Mouse (Mus musculus): ENCODE data around the gene Os9.
A peak's percentile ranks its signal among the peaks of the same experiment; 100 is the strongest.

The Os9 gene

DNA sequence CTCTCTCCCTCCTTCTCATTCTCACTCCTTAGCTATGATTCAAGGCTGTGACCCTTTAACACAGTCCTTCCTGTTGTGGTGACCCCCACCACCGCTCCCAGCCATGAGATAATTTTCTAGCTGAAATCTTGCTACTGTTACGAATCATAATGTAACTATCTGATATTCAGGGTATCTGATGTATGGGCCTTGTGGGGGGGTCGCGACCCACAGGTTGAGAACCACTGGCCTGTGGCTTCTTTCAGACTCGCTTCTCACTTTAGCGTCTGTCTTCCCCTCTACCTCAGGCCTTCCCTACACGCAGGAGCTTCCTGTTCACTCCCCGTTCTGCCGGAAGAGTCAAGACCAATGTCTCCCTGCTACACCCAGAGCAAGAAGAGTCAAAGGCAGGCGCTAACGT, 2.5 kb downstream of the Os9 start:
- no peaks in the 10 kb centered on the region for H3K27me3 ChIP-seq (ENCODE audit: insufficient read depth, low read length)
- TF ChIP-seq CTCF (conservative IDR thresholded peaks at IDR 0.05; ENCODE audit: low read length) (no peak), POU5F1 (IDR thresholded peaks at IDR 0.05; ENCODE audit: borderline replicate concordance, low read length) (no peak), NANOG (IDR thresholded peaks at IDR 0.05; ENCODE audit: borderline replicate concordance, low read length) (no peak)
- H3K36me3 ChIP-seq (ENCODE audit: insufficient read depth, low read length) = peaks cover 54% of the 10 kb centered on the region
- H3K9me3 ChIP-seq (ENCODE audit: low read length) = no peaks in the 10 kb centered on the region
- no peak overlapping the region for H3K4me3 ChIP-seq (replicated peaks; ENCODE audit: low read length)
- H3K4me1 ChIP-seq (replicated peaks; ENCODE audit: low read depth, low read length) = peaks cover 49% of the 10 kb centered on the region

DNA sequence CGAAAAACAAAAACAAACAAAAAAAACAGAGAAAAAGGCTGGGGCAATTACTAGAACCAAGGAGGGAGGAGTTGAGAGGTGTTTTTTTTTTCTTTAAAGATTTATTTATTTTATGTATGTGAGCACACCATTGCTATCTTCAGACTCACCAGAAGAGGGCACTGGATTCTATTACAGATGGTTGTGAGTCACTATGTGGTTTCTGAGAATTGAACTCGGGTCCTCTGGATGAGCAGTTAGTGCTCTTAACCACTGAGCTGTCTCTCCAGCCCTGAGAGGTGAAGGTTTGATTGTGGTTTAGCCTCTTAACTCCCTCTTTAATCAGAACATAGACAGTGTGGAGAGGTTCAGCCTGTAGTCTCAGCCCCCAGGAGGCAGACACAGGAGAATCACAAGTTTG, 5.9 kb downstream of the Os9 start:
- TF ChIP-seq CTCF (conservative IDR thresholded peaks at IDR 0.05; ENCODE audit: low read length) (peak; percentile 59), NANOG (IDR thresholded peaks at IDR 0.05; ENCODE audit: borderline replicate concordance, low read length) (no peak), POU5F1 (IDR thresholded peaks at IDR 0.05; ENCODE audit: borderline replicate concordance, low read length) (no peak)
- Histone ChIP-seq H3K4me3 (replicated peaks; ENCODE audit: low read length) (no peak overlapping the region), H3K27me3 (ENCODE audit: insufficient read depth, low read length) (no peaks in the 10 kb centered on the region), H3K9me3 (ENCODE audit: low read length) (no peaks in the 10 kb centered on the region), H3K4me1 (replicated peaks; ENCODE audit: low read depth, low read length) (peaks cover 48% of the 10 kb centered on the region), H3K36me3 (ENCODE audit: insufficient read depth, low read length) (peaks cover 54% of the 10 kb centered on the region)

DNA sequence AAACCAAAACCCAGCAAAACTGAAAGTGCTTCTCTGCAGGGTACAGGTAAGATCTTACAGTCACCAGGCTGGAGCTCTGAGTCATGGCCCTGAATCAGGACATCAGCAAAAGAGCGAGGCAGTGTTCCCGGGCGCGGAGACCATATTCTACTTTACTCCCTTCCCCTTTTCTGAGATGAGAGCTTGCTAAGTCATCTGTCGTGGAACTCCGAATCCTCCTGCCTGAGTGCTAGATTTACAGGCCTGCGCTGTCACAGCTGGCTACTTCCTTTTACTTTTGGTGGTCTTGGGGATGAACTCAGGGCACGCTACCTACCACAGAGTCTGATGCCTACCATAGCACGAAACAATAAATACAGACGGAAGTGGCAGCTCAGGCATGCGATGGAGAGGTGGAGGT, 6.5 kb downstream of the Os9 start:
- H3K9me3 ChIP-seq (ENCODE audit: low read length) = no peaks in the 10 kb centered on the region
- peaks cover 50% of the 10 kb centered on the region for H3K36me3 ChIP-seq (ENCODE audit: insufficient read depth, low read length)
- no peak for TF ChIP-seq CTCF (conservative IDR thresholded peaks at IDR 0.05; ENCODE audit: low read length)
- no peak for TF ChIP-seq POU5F1 (IDR thresholded peaks at IDR 0.05; ENCODE audit: borderline replicate concordance, low read length)
- no peak for TF ChIP-seq NANOG (IDR thresholded peaks at IDR 0.05; ENCODE audit: borderline replicate concordance, low read length)
- no peaks in the 10 kb centered on the region for H3K27me3 ChIP-seq (ENCODE audit: insufficient read depth, low read length)
- H3K4me1 ChIP-seq (replicated peaks; ENCODE audit: low read depth, low read length) = peaks cover 45% of the 10 kb centered on the region
- no peak overlapping the region for H3K4me3 ChIP-seq (replicated peaks; ENCODE audit: low read length)

DNA sequence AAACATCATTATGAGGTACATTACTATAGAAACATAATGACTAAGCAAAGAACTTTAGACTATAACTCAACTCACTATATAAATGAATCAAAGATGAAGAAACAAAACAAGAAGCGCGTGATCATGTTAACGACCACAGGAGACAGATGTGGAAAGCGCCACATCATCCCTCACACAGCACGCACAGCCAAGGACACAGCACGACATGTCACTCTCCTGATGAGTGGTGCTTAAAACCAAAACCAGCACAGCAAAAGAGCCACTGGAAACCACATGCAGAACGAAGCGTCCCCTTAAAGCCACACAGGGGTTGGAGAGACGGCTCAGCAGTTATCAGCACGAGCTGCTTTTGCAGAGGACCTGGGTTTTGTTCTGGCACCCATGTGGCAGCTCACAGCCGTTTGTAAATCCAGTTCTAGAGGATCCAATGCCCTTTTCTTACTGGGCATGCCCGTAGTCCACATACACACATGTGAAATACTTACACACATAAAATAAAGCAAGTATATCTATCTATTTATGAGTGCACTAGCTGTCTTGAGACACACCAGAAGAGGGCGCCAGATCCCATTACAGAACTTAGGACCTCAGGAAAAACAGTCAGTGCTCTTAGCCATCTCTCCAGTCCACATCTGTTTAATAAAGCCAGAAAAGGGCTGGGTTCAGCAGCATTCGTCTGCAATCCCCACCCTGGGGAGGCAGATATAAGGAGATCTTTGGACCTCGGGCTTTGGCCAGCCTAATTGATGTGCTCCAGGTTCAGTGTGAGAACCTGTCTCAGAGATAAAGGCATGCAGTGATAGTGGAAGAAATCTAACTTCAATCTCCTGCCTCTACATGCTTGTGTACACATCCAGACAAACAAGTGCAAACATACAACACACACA, 9.7 kb downstream of the Os9 start:
- Histone ChIP-seq H3K36me3 (ENCODE audit: insufficient read depth, low read length) (peaks cover 29% of the 10 kb centered on the region), H3K9me3 (ENCODE audit: low read length) (no peaks in the 10 kb centered on the region), H3K4me3 (replicated peaks; ENCODE audit: low read length) (no peak overlapping the region), H3K4me1 (replicated peaks; ENCODE audit: low read depth, low read length) (peaks cover 26% of the 10 kb centered on the region), H3K27me3 (ENCODE audit: insufficient read depth, low read length) (no peaks in the 10 kb centered on the region)
- no peak for TF ChIP-seq NANOG (IDR thresholded peaks at IDR 0.05; ENCODE audit: borderline replicate concordance, low read length)
- peak; percentile 37 for TF ChIP-seq CTCF (conservative IDR thresholded peaks at IDR 0.05; ENCODE audit: low read length)

DNA sequence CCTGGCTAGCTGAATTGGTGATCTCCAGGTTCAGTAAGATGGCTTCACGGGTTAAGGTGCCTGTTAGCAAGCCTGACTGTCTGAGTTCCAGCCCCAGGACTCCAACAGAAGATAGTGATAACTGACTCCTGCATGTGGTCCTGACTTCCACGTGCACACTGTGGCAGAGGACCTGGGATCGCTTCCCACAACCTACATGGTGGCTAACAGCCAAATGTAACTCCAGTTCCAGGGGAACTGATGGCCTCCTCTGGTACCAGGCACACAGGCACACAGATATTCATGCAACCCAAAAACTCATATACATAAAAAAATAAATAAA, 12.7 kb downstream of the Os9 start:
- TF ChIP-seq NANOG (IDR thresholded peaks at IDR 0.05; ENCODE audit: borderline replicate concordance, low read length) (no peak), POU5F1 (IDR thresholded peaks at IDR 0.05; ENCODE audit: borderline replicate concordance, low read length) (no peak)
- H3K4me1 ChIP-seq (replicated peaks; ENCODE audit: low read depth, low read length) = peaks cover 26% of the 10 kb centered on the region
- H3K27me3 ChIP-seq (ENCODE audit: insufficient read depth, low read length) = no peaks in the 10 kb centered on the region
- no peaks in the 10 kb centered on the region for H3K9me3 ChIP-seq (ENCODE audit: low read length)
- peaks cover 14% of the 10 kb centered on the region for H3K36me3 ChIP-seq (ENCODE audit: insufficient read depth, low read length)
- H3K4me3 ChIP-seq (replicated peaks; ENCODE audit: low read length) = no peak overlapping the region

DNA sequence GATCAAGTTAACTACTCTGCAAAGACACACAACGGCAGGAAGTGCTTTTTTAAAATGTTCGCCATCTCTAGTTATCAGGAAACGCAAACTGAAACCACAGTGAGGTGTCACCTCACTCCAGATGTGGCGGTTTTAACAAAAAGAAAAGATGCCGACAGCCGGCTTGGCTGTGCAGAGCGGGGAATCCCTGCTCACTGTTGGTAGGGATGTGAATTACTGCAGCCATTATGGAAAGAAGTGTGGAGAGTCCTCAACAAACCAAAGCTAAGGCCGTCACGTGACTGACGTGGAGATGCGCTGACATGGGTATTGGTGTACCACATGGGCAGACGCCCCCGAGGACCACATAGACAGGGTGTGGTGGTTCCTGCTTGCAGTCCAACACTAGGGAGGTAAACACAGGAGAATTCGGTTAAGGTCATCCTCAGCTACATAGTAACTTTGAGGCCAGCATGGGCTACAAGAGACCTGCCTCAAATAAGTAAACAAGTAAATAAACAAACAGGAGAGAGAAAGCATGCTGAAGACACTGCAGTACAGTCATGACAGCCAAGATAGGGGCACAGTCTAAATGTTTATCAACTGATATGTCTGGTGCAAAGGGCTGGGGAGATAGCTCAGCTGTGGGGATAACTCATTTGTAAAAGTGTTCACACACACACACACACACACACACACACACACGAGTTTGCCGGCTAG, 13.2 kb downstream of the Os9 start:
- Histone ChIP-seq H3K4me1 (replicated peaks; ENCODE audit: low read depth, low read length) (peaks cover 25% of the 10 kb centered on the region), H3K4me3 (replicated peaks; ENCODE audit: low read length) (no peak overlapping the region), H3K27me3 (ENCODE audit: insufficient read depth, low read length) (no peaks in the 10 kb centered on the region), H3K9me3 (ENCODE audit: low read length) (no peaks in the 10 kb centered on the region), H3K36me3 (ENCODE audit: insufficient read depth, low read length) (peaks cover 14% of the 10 kb centered on the region)
- no peak for TF ChIP-seq POU5F1 (IDR thresholded peaks at IDR 0.05; ENCODE audit: borderline replicate concordance, low read length)
- no peak for TF ChIP-seq NANOG (IDR thresholded peaks at IDR 0.05; ENCODE audit: borderline replicate concordance, low read length)
- no peak for TF ChIP-seq CTCF (conservative IDR thresholded peaks at IDR 0.05; ENCODE audit: low read length)

DNA sequence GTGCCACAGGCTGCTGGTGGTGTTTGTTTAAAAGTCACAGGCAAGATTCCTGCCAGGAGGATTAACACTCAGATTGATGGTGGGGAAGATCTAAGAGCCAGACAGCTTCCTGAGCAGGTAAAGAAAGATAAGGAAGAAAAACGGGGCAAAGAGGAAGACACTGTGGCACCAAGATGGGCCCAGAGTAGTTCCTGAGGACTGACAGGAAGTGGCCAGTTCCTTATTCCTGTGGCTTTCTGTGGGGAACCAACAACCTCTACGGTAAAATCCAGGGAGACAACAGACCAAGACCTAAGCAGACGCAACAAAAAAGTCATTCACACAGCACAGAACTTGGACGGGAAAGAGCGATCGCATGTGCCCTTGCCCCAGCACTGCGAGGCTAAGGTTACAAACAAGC, 17.3 kb downstream of the Os9 start:
- H3K36me3 ChIP-seq (ENCODE audit: insufficient read depth, low read length) = peaks cover 38% of the 10 kb centered on the region
- TF ChIP-seq CTCF (conservative IDR thresholded peaks at IDR 0.05; ENCODE audit: low read length) (no peak), NANOG (IDR thresholded peaks at IDR 0.05; ENCODE audit: borderline replicate concordance, low read length) (no peak), POU5F1 (IDR thresholded peaks at IDR 0.05; ENCODE audit: borderline replicate concordance, low read length) (no peak)
- H3K9me3 ChIP-seq (ENCODE audit: low read length) = no peaks in the 10 kb centered on the region
- peaks cover 26% of the 10 kb centered on the region for H3K4me1 ChIP-seq (replicated peaks; ENCODE audit: low read depth, low read length)
- H3K4me3 ChIP-seq (replicated peaks; ENCODE audit: low read length) = no peak overlapping the region
- peaks cover 8% of the 10 kb centered on the region for H3K27me3 ChIP-seq (ENCODE audit: insufficient read depth, low read length)

DNA sequence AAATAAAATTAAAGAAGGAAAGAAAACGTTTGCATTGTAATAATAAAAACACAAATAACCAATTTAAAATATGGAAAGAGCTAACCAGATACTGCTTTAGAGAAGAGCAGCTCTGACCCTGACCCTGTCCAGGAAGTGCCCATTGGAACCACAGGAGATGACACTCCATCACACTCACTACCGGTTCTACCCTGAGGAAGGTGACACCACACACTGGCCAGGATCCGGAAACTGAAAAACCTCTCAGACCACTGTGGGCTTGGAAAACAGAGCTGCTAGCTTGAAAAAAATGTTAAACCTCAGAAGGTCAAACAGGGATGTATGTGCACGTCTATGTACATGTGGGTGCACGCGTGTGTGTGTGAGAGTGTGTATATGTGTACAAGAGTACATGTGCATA, 19.8 kb downstream of the Os9 start:
- H3K9me3 ChIP-seq (ENCODE audit: low read length) = no peaks in the 10 kb centered on the region
- TF ChIP-seq POU5F1 (IDR thresholded peaks at IDR 0.05; ENCODE audit: borderline replicate concordance, low read length) (no peak), CTCF (conservative IDR thresholded peaks at IDR 0.05; ENCODE audit: low read length) (no peak), NANOG (IDR thresholded peaks at IDR 0.05; ENCODE audit: borderline replicate concordance, low read length) (no peak)
- H3K36me3 ChIP-seq (ENCODE audit: insufficient read depth, low read length) = peaks cover 50% of the 10 kb centered on the region
- H3K4me3 ChIP-seq (replicated peaks; ENCODE audit: low read length) = no peak overlapping the region
- H3K4me1 ChIP-seq (replicated peaks; ENCODE audit: low read depth, low read length) = peaks cover 49% of the 10 kb centered on the region
- peaks cover 17% of the 10 kb centered on the region for H3K27me3 ChIP-seq (ENCODE audit: insufficient read depth, low read length)
